Mouse (Mus musculus): Measurements from ENCODE around the gene Abl2. TPM values are rescaled to one million over a fixed set of nuclear protein-coding genes. Genes with fewer than 3 reads are reported as not detected.

The Abl2 gene
- total and polyA plus RNA-seq, 3 experiments, result 8.6 to 15.2 (median 14.7) TPM

- DNase-seq (ENCODE audit: low spot score), result no peak
- ATAC-seq (ENCODE audit: extremely low read depth, insufficient number of reproducible peaks, low FRiP score, poor library complexity, severe bottlenecking), result no peak
- Histone ChIP-seq H3K36me3 (replicated peaks) (peaks cover 20% of the 10 kb centered on the region), H3K27me3 (ENCODE audit: insufficient read depth, low read length) (no peaks in the 10 kb centered on the region), H3K4me3 (ENCODE audit: low read depth, low read length) (no peak overlapping the region), H3K4me1 (ENCODE audit: insufficient read depth, low read depth, low read length) (peaks cover 9% of the 10 kb centered on the region), H3K9me3 (replicated peaks) (no peaks in the 10 kb centered on the region; the same call in 1 of the 2 replicates)
- no peak for TF ChIP-seq POLR2AphosphoS5 (IDR thresholded peaks at IDR 0.05; ENCODE audit: insufficient replicate concordance, low read depth, low read length)
Measured at GRCm38 (mm10) chr1:156593267-156593666, 34.7 kb downstream of the Abl2 start.

- H3K4me1 ChIP-seq (ENCODE audit: insufficient read depth, low read depth, low read length), result peaks cover 5% of the 10 kb centered on the region
- no peaks in the 10 kb centered on the region for H3K27me3 ChIP-seq (ENCODE audit: insufficient read depth, low read length)
- H3K36me3 ChIP-seq (replicated peaks), result peaks cover 11% of the 10 kb centered on the region
- H3K4me3 ChIP-seq (ENCODE audit: low read depth, low read length), result no peak overlapping the region
- TF ChIP-seq POLR2AphosphoS5 (IDR thresholded peaks at IDR 0.05; ENCODE audit: insufficient replicate concordance, low read depth, low read length) (no peak), CTCF (IDR thresholded peaks at IDR 0.05; ENCODE audit: low read depth, low read length) (no peak), GATA2 (IDR thresholded peaks at IDR 0.05; ENCODE audit: borderline replicate concordance, low read depth, low read length) (no peak), TAL1 (conservative IDR thresholded peaks at IDR 0.05; ENCODE audit: low read depth, low read length) (no peak), GATA1 (IDR thresholded peaks at IDR 0.05; ENCODE audit: borderline replicate concordance, low read length) (no peak)
- H3K9me3 ChIP-seq (replicated peaks), result no peaks in the 10 kb centered on the region
- DNase-seq (ENCODE audit: low spot score), result no peak
- no peak for ATAC-seq (ENCODE audit: extremely low read depth, insufficient number of reproducible peaks, low FRiP score, poor library complexity, severe bottlenecking)
Measured at GRCm38 (mm10) chr1:156597089-156597488, 38.5 kb downstream of the Abl2 start.

GRCm38 (mm10) chr1:156602545-156602944 is 44.0 kb downstream of the Abl2 start:
- H3K9me3 ChIP-seq (replicated peaks), result no peaks in the 10 kb centered on the region
- H3K4me3 ChIP-seq (ENCODE audit: low read depth, low read length), result no peak overlapping the region
- TF ChIP-seq CTCF (IDR thresholded peaks at IDR 0.05; ENCODE audit: low read depth, low read length), result no peak
- no peak for TF ChIP-seq GATA1 (IDR thresholded peaks at IDR 0.05; ENCODE audit: borderline replicate concordance, low read length)
- ATAC-seq (ENCODE audit: extremely low read depth, insufficient number of reproducible peaks, low FRiP score, poor library complexity, severe bottlenecking), result no peak
- DNase-seq (ENCODE audit: low spot score), result no peak
- H3K36me3 ChIP-seq (replicated peaks), result peaks cover 13% of the 10 kb centered on the region
- no peaks in the 10 kb centered on the region for H3K4me1 ChIP-seq (ENCODE audit: insufficient read depth, low read depth, low read length)
- H3K27me3 ChIP-seq (ENCODE audit: insufficient read depth, low read length), result no peaks in the 10 kb centered on the region

- Histone ChIP-seq H3K4me3 (ENCODE audit: low read depth, low read length) (no peak overlapping the region), H3K36me3 (replicated peaks) (peaks cover 13% of the 10 kb centered on the region), H3K9me3 (replicated peaks) (no peaks in the 10 kb centered on the region), H3K27me3 (ENCODE audit: insufficient read depth, low read length) (no peaks in the 10 kb centered on the region), H3K4me1 (ENCODE audit: insufficient read depth, low read depth, low read length) (peaks cover 11% of the 10 kb centered on the region; the same call in 1 of the 2 replicates)
- no peak for ATAC-seq (ENCODE audit: extremely low read depth, insufficient number of reproducible peaks, low FRiP score, poor library complexity, severe bottlenecking)
- TF ChIP-seq GATA2 (IDR thresholded peaks at IDR 0.05; ENCODE audit: borderline replicate concordance, low read depth, low read length), result no peak
- no peak for TF ChIP-seq POLR2AphosphoS5 (IDR thresholded peaks at IDR 0.05; ENCODE audit: insufficient replicate concordance, low read depth, low read length)
- TF ChIP-seq TAL1 (conservative IDR thresholded peaks at IDR 0.05; ENCODE audit: low read depth, low read length), result no peak
- no peak for TF ChIP-seq GATA1 (IDR thresholded peaks at IDR 0.05; ENCODE audit: borderline replicate concordance, low read length)
- TF ChIP-seq CTCF (IDR thresholded peaks at IDR 0.05; ENCODE audit: low read depth, low read length), result no peak
- no peak for DNase-seq (ENCODE audit: low spot score)
Measured at GRCm38 (mm10) chr1:156605094-156605866, 46.7 kb downstream of the Abl2 start.

- Histone ChIP-seq H3K9me3 (replicated peaks) (no peaks in the 10 kb centered on the region), H3K36me3 (replicated peaks) (peaks cover 13% of the 10 kb centered on the region), H3K27me3 (ENCODE audit: insufficient read depth, low read length) (no peaks in the 10 kb centered on the region), H3K4me1 (ENCODE audit: insufficient read depth, low read depth, low read length) (peaks cover 17% of the 10 kb centered on the region; the same call in 1 of the 2 replicates), H3K4me3 (ENCODE audit: low read depth, low read length) (no peak overlapping the region)
- no peak for TF ChIP-seq CTCF (IDR thresholded peaks at IDR 0.05; ENCODE audit: low read depth, low read length)
- no peak for TF ChIP-seq POLR2AphosphoS5 (IDR thresholded peaks at IDR 0.05; ENCODE audit: insufficient replicate concordance, low read depth, low read length)
- TF ChIP-seq GATA2 (IDR thresholded peaks at IDR 0.05; ENCODE audit: borderline replicate concordance, low read depth, low read length), result no peak
- TF ChIP-seq TAL1 (conservative IDR thresholded peaks at IDR 0.05; ENCODE audit: low read depth, low read length), result no peak
- TF ChIP-seq GATA1 (IDR thresholded peaks at IDR 0.05; ENCODE audit: borderline replicate concordance, low read length), result no peak
- DNase-seq (ENCODE audit: low spot score) (no peak), ATAC-seq (ENCODE audit: extremely low read depth, insufficient number of reproducible peaks, low FRiP score, poor library complexity, severe bottlenecking) (no peak)
Measured at GRCm38 (mm10) chr1:156605940-156606339, 47.4 kb downstream of the Abl2 start.

GRCm38 (mm10) chr1:156608496-156608895 is 49.9 kb downstream of the Abl2 start:
- ATAC-seq (ENCODE audit: extremely low read depth, insufficient number of reproducible peaks, low FRiP score, poor library complexity, severe bottlenecking), result no peak
- no peak for TF ChIP-seq POLR2AphosphoS5 (IDR thresholded peaks at IDR 0.05; ENCODE audit: insufficient replicate concordance, low read depth, low read length)
- TF ChIP-seq TAL1 (conservative IDR thresholded peaks at IDR 0.05; ENCODE audit: low read depth, low read length), result no peak
- no peak for TF ChIP-seq CTCF (IDR thresholded peaks at IDR 0.05; ENCODE audit: low read depth, low read length)
- TF ChIP-seq GATA2 (IDR thresholded peaks at IDR 0.05; ENCODE audit: borderline replicate concordance, low read depth, low read length), result no peak
- TF ChIP-seq GATA1 (IDR thresholded peaks at IDR 0.05; ENCODE audit: borderline replicate concordance, low read length), result no peak
- Histone ChIP-seq H3K27me3 (ENCODE audit: insufficient read depth, low read length) (no peaks in the 10 kb centered on the region), H3K4me1 (ENCODE audit: insufficient read depth, low read depth, low read length) (peaks cover 17% of the 10 kb centered on the region; the same call in 1 of the 2 replicates), H3K36me3 (replicated peaks) (peaks cover 17% of the 10 kb centered on the region), H3K9me3 (replicated peaks) (no peaks in the 10 kb centered on the region), H3K4me3 (ENCODE audit: low read depth, low read length) (no peak overlapping the region)
- no peak for DNase-seq (ENCODE audit: low spot score)

All from G1E (cell line).